Mouse (Mus musculus) cerebellum, postnatal 25 days (tissue): ENCODE results near the gene Gm42957.
"Not testable (repeated sequence)": the region's sequence is repeated elsewhere in the genome, so short reads cannot be mapped to it uniquely, and the experiment has no call there.

Experiments
- DNase-seq, 2 experiments: peaks; one replicate each; pipeline ENCODE4 v3.0.0; 2021; ENCODE audit warnings: mixed read lengths in 2 of 2

The Gm42957 gene

DNA sequence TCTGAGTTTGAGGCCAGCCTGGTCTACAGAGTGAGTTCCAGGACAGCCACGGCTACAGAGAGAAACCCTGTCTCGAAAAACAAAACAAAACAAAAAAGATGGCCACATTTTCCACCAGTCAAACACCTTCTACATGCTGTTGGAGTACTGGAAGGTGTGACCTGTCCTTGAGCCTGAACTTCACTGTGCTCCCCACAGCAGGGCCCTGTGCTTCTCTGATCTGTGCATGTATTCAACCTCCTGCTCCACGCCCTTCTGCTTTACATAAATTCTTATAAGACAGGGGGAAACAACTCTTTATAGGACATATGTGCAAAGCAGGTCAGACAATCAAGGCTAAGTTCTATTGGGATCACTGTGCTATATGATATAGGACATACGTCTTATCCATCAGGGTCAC is 12.1 kb upstream of the Gm42957 start:
- no peak for DNase-seq

DNA sequence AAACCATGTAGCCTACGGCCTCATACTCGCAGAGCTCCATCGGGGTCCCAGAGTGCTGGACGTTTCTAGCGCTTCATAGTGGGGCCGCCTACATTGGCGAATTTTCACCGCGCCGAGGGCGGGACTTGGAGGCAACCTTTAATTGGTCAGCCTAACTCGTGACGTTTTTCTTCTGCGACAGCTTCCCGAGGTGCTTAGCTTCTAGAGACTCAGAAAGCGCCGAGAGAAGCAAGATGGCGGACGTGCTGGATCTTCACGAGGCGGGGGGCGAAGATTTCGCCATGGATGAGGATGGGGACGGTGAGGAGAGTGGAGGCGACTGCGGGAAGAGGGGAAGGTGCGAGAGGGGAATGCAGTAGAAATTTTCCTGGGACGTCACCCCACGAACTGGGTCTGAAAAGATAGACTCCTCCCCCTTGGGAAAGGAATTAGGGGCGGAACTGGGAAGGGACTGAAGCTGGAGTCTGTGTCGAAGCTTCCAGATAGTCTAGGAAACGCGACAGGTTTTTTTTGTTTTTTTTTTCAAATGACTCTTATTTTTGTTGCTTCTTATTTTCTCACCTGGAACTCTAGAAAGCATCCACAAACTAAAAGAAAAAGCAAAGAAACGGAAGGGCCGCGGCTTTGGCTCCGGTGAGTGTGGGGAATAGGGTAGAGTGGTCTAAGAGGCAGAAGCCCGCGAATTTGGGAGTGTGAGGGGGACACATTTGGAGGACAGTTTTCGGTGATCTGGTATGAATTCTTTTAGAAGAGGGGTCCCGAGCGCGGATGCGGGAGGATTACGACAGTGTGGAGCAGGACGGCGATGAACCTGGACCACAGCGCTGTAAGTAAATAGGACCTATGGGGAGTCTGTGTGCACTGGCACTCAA is 5.3 kb upstream of the Gm42957 start, which contains the start of gene Rbm8a:
Rbm8a (plus strand) TSS at position 205 of the 872 bp plus-strand sequence.
- peak; percentile 97 for DNase-seq

DNA sequence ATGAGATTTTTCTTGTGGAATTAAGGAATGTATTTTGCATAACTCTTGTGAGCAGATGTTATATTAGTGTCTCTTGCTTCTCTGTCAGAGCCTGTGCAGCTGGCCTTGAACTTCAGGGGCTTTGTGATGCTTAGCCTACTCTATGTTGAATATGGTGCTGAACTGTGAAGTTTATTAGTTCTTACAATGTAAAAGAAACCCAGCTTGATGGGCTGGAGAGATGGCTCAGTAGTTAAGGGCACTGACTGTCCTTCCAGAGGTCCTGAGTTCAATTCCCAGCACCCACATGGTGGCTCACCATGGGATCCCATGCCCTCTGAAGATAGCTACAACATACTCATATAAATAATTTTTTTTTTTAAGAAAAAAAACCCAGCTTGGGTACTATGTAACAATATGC is 3.2 kb upstream of the Gm42957 start:
- DNase-seq: no peak

DNA sequence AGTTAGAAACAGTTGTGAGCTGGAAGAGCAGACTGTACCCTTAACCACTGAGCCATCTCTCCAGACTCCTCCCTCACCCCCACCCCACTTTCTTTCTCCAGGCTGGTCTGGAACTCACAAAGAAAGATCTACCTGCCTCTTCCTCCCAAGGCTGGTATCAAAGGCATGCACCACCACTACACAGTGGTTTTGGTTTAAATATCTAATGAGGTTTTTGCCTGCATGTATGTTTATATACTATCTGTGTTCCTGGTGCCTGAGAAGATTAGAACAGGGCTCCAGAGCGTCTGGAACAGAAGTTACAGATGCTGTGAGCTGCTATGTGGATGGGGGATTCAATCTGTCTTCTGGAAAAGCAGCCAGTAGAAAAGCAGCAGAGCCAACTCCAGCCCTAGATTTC is 1.3 kb upstream of the Gm42957 start:
- no peak for DNase-seq

DNA sequence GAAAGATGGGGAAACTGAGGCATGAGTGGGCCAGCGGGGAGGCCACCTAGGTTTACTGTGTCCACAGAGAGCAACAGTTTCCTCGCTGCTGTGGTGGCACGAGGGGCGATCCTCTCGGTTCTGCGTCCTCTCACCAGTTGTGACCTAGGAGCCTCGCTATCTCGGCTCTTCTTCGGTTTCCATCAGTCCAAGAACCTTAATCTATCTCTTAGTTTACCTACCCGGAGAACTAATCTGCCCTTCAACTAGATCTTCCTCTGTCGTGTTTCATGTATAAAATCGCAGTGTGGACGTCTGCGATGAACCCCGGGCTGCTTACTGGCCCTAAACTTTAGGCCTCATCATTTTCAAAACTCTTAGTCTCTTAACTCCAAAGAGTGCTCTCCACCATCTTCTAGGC is 632 bp downstream of the Gm42957 start:
- DNase-seq: no peak

DNA sequence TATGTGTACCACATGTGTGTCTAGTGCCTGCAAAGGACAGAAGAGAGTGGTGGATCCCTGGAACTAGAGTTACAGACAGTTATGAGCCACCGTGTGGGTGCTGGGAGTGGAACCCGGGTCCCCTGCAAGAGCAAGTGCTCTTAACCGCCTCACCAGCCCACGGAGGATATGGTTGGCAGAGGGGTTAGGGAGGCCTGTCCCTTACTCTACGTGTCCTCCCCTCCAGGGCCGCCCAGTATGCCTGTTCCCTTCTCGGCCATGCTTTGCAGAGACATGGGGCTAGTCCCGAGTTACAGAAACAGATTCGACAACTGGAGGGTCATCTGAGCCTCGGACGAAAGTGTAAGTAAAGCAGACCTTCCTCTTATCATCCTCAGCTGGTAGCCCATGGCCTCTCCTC is 1.2 kb downstream of the Gm42957 start:
- no peak for DNase-seq

DNA sequence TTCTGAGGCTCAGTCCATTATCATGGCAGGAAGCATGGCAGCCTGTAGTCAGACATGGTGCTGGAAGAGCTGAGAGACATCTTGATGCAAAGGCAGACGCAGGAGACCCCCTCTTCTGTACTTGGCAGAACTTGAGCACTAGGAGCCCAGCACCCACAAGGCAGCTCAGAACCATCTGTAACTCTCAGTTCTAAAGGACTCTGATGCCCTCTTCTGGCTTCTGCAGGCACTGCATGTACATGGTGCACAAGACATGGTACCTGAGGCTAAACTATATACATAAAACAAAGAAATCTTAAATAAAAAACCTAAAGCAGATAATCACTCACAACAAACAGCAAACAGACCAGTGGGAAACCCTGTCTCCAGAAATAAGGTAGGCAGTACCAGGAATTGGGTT is 3.9 kb downstream of the Gm42957 start:
- DNase-seq: peak; percentile 69 to 79

DNA sequence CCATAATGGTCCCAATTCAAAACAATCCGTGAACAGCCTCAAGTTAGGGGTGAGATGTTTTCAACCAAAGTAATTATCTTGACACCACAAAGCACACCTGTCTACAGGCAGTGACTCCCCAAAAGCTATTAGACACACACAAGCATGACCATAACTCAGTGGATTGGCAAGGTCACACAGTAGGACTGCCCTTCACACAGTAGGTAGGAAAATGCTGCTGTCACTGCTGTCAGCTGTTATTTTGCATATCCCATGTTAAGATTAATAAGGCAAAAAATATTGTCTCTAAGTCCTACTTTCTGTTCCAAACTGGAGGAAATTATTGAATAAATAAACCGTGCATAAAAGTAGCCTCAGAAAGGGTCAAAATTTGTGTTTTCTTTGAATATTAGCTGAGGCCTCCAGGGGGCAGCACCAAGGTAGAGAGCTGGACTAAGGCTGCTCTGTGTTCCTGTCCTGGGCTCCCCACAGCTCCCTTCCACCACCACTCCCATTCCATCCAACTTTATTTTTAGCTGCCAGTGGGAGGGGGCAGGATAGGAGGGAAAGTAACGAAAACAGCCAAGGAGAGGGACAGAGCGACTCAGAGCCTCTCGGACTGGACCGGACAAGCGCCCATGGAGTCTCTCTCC is 9.9 kb downstream of the Gm42957 start, which contains the start of gene Itga10:
Itga10 (plus strand) TSS at position 567 of the 632 bp plus-strand sequence.
- peak; percentile 39 to 70 for DNase-seq

DNA sequence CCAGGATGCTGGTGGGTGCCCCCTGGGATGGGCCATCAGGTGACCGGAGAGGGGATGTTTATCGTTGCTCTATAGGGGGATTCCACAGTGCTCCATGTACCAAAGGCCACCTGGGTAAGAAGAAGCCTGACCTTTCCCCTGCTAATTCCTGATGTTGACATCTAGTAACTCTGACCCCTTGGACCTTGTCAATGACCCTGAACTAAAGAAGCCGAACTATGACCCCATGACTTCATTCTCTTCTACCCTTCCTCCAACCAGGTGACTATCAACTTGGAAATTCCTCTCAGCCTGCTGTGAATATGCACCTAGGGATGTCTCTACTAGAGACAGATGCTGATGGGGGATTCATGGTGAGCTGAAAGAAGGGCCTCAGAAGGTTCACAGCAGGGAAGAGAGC is 12.1 kb downstream of the Gm42957 start:
- DNase-seq: no peak

DNA sequence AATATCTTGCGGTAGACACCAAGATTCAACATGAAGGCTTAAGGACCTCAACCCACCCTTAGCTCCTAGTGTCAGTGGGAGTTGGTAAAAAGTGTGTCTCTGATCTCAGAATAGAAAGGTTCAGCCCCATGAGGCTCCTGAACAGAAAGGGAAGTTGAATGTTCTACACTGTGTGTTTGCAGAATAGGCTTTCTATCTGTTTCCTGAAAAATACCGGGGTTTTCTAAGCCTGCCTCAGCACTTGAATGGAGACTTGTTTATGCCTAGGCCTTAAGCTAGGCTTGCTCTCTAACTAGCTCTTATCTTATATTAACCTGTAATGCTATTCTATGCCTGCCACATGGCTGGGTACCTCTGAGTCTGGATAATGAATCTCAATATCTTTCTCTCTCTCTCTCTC is 25.6 kb downstream of the Gm42957 start:
- DNase-seq: no peak

DNA sequence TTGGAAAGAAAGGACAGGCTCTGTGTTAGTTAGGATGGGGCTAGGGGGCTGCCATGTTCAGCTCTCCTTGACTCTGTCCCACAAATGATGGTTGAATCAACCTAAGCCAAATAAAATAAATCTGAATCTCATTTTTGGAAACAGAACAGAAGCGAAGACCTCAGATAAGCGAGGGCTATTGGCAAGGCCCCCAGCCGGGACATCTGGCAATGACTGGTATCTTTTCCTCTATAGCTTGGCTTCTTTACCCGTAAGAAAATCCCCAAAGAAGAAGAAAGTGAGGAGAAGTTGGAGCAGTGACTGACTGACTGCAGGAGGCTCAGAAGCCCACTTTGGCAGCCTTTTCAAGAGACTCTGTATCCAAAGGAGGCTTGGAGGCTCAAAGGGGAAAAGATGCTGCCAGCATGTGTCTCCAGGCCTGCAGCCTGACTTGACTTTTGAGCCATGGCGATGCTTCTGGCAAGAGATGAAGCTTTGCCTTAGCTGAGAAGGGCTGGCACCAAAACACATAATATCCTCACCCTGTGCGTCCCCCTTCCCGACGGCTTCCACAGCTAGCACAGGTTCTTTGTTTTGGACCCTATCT is 27.6 kb downstream of the Gm42957 start:
- DNase-seq: peak; percentile 35 to 37

DNA sequence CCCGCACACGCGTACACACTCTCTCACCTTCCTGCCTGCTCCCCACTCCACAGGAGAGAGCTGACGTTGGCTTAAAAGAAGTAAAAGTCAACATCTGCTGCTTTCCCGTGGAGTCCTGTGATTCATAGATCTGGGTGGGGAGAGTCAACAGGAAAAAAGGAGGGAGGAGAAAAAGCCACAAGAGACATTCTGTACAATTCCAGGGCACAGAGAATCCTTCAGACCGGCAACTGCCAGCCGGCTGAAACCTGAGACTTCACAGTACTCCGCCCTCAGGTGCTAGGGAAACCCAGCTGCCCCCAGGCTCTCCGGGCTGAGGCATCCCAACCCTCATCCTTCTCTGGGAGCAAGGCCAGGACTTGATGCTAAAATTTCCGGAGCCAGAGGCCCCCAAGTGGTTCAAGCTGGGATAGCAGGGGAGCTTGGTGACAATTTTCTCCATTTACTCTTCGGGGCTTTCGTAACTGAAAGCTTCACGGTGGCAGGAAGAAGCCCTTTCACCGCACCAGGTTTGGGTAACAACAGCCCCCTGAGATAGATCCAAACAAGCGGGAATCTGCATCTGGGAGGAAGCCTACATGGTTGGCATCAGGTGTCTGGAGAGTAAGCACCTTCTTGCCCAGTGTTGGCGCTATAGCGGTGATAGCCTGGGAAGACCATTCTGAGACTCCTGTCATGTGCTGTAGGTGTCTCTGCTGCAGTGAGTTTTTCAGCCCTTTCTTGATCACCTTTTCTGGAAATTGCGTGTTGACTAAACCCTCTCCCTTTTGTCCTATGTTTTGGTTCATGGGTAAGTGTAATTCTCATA is 28.4 kb downstream of the Gm42957 start:
- peak; percentile 93 to 94 for DNase-seq

DNA sequence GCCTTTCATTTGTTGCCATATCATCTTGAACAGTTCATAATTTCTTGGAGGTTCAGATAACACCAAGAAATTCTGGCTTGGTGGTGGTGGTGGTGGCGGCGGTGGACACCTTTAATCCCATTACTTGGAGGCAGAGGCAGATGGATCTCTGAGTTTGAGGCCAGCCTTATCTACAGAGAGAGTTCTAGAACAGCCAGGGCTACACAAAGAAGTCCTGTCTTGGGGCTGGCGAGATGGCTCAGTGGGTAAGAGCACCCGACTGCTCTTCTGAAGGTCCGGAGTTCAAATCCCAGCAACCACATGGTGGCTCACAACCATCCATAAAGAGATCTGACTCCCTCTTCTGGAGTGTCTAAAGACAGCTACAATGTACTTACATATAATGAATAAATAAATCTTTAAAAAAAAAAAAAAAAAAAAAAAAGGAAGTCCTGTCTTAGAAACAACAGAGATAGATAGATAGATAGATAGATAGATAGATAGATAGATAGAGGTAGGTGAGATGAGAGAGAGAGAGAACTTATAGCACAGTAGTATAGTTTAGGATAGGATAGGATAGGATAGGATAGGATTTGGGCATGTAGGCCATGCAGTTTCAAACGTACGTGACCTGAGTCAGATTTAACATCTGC is 30.6 kb downstream of the Gm42957 start:
- not testable (repeated sequence) for DNase-seq

DNA sequence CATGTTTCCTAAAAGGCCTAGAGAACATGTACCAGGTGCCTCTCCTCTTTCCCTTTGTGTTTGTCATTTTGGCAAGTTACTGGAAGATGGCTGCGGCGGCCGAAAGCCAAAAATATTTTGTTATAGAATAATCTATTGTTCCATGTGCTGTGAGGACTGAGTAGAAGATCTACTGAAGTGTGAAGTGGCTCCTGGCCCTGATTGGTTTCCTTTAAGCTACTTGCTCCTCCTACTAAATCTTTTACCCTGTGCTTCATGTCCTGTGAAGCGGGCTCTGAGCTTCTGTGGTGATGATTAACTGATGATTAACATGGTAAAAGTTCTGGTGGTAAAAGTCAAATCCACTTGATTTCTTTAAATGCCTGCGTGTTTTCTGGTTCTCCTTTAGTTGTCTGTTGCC is 31.6 kb downstream of the Gm42957 start:
- no peak for DNase-seq

DNA sequence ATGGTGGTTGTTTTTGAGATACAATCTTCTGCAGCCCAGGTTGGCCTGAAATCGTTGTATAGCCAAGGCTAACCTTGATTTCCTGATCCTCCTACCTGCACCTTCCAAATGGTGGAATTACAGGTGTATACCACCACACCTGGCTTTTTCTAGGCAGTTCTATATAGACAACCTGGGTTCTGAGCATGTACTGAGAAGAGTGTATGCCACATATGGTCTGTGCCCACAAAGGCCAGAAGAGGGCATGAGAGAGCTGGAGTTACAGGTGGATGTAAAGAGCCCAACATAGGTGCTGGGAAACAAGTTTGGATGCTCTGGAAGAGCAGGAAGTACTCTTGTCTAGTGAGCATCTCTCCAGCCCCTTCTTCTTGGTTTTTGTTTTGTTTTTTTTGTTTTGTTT is 32.0 kb downstream of the Gm42957 start:
- peak in 1 of 2 experiments; percentile 14 for DNase-seq

DNA sequence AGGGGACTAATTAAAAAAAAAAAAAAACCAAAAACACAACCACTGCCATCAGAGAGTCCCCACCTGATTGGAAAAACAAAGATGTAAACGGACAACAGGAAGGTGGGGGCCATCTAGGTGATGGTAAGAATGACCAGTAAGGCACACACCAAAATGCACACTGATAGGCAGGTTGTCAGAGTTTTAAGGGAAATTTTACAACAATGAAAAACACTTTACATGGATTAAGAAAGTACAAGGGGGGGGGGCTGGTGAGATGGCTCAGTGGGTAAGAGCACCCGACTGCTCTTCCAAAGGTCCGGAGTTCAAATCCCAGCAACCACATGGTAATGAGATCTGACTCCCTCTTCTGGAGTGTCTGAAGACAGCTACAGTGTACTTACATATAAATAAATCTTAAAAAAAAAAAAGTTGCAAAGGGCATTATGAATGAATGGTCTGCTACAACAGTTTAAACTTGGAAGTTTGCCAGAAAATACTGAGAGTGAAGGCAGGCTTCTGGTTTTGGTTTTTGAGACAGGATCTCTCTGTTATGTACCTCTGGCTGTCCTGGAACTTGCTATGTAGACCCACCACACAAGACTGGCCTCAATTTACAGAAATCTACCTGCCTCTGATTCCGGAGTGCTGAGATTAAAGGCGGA is 33.3 kb downstream of the Gm42957 start:
- no peak for DNase-seq

DNA sequence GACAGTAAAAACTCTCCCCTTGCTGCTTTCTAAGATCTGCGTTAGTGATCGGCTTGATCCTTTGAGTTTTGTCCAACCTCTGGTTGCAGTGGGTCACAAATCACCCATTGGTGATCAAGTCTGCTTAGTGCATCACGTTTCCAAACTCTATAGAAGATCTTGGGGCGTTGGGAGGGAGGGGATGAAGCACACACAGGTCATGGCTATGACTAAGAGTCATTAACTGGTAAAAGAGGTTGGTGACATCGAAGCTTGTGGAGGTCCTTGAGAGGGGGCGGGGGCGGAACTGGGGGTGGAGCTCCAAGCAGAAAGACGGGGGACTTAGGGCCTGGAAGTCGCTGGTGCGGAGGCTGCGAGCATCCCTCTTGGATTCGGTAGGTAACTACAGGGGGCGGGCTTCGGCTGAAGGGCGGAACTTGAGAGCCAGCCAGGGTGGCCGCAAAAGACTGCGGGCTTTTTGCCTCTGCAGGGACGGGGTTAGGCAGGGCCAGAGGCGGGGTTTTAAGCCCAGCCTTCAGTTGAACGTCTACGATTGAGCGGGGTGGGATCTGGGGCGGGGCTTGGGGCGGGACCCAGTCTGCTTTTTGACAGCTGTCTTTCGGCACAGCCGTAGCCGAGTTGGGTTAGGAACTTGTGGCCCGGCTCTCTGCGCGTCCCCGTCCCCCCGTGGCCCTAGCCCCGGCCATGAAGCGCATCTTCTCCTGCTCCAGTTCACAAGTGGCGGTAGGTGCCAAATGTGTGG is 34.6 kb downstream of the Gm42957 start, which contains the start of gene Ankrd35:
Ankrd35 (plus strand) TSS at position 405 of the 742 bp plus-strand sequence.
- DNase-seq: peak; percentile 79 to 87

DNA sequence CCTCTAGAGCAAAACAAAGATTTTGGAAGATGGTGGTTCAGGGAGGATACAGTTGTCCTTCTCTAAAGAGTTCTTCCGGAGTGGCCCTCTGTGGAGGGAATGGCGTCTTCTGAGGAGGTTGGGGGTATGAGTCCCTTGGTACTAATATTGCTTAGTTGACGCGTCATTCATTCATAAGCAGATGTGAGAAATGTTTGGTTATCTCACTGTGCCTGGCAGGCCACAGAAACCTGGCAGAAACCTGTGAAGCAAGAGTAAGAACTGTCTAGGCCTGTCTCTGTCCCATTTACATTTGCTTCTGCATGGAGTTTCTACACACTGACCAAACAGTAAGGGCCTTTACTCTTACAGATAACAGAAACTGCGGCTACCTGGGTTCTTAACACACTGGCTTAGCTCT is 36.2 kb downstream of the Gm42957 start:
- DNase-seq: no peak

DNA sequence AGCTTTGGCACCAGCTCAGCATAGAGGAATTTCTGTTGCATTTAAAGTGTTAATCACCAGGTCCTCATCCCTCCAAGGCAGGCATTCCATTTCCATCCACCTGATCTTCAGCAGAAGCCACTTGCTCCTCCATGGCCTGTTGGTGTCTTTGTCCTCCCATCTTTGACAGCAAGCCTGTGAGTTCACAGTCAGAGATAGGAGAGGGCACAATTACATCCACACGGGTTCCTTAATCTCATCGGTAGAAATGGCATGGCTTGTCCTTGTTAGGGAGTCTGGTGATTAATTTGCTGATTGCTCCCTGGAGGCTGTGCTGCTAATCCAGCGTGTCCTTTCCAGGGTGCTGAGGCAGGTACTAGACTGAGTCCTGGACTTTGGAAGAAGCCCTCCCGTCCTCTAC is 38.2 kb downstream of the Gm42957 start:
- DNase-seq: no peak

DNA sequence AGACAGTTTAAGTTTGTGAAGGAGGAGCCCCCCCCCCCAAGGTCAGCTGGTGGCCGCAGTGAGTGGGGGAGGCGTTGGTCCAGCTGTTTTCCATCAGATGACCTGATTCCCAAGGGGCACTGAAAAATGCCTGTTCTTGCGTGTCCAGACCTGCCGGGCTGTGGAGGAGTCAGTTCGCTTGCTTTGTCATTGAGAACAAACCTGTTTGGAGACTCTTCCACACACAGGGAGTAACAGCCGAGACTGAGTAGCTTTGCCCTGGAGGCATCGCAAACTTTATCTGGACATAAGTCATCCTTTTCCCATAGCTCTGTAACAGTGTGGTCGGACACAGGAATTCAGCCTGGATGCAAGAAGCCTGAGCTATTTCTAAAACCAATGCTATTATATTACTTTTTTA is 39.2 kb downstream of the Gm42957 start:
- DNase-seq: no peak

DNA sequence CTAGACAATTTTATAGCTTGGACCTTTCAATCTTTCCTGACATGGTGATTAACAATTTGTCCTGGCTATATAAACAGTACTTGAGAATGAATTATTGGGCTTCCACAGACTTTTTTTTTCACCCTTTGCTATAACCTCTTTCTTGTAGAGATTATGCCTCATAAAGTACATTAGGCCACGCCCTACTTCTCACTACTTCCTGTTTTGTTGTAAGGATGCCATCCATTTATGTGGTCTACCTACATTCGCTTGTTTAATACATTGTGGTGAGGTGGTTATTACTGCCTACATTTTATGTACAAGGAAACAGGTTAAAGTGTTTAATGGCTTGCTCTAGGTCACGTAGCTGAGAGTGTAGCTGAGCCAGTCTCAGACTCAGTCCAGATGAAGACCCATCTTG is 39.9 kb downstream of the Gm42957 start:
- DNase-seq: no peak
